Mouse (Mus musculus) B cell, adult 2 months (primary cell): Measurements from ENCODE around the gene Wnt11.

Source experiments
- DNase-seq, 2 experiments: peaks; one replicate each; pipeline ENCODE4 v3.0.0; 2022

Gene Wnt11

GRCm38 (mm10) chr7:98831290-98831689, 3.6 kb upstream of the Wnt11 start:
- no peak for DNase-seq

GRCm38 (mm10) chr7:98835519-98836441, 868 bp downstream of the Wnt11 start:
- DNase-seq, result peak; percentile 22 to 44

DNA sequence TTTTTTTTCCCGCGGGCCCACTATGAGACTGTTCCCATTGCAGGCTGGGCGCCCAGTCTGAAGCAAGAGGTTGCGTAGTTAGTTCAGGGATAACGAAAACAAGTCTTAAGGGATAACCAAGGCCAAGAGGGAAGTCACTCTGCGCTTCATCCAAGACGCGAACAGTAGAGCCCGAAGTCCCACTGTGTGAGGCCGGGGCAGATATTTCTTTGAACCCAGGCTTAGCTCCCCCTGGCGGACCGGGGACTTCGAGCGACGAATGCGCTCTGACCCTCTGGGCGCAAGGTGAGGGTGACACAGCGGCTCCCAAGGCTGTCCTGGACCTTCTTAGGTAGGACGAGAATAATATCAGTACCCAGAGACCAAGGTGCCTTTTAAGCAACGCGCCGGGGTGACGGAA, 1.7 kb downstream of the Wnt11 start:
- peak; percentile 87 to 89 for DNase-seq

- peak; percentile 71 for DNase-seq
These were observed 3.0 kb downstream of the Wnt11 start for GRCm38 (mm10) chr7:98837901-98838300.

GRCm38 (mm10) chr7:98838729-98839141, 3.8 kb downstream of the Wnt11 start:
- peak; percentile 46 for DNase-seq

- no peak for DNase-seq
These were observed 4.4 kb downstream of the Wnt11 start for GRCm38 (mm10) chr7:98839312-98839711.

DNA sequence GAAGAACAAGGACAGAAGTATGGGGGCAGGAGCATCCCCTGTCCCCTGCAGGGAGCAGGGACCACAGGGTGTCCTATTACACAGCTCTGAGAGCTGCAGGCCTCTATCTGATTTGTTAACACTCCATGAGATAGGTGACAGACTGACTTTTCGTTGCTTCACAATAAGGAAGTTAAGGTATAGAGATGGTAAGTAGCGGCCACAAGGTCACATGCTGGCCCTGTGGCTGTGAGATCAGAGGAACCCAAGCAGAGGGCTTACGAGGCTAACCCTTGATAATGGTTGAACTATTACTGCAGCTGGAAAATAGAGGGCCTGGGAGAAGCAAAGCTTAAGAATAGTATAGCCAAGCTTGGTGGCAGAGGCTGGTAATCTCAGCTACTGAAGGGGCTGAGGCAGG, 5.9 kb downstream of the Wnt11 start:
- DNase-seq, result no peak

DNA sequence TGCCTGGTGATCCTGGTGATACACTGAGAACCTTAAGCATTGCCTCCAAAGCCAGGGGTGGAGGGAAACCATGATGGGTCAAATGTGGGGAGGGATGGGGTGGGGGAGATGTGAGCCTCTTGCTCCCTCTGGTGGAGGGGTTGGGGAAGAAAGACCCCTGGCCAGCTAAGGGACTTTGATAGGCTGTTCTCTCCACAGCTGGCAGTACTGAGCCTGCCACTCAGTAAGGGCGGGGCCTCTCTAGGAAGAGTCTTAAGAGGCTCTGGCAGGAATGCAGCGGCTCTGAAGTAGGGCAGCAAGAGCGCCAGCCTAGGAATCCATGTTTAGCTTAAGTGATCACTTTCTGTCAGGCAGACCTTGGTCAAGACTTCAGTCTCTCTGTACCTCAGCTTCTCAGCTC, 6.9 kb downstream of the Wnt11 start:
- no peak for DNase-seq

GRCm38 (mm10) chr7:98842997-98843396, 8.1 kb downstream of the Wnt11 start:
- no peak for DNase-seq

DNA sequence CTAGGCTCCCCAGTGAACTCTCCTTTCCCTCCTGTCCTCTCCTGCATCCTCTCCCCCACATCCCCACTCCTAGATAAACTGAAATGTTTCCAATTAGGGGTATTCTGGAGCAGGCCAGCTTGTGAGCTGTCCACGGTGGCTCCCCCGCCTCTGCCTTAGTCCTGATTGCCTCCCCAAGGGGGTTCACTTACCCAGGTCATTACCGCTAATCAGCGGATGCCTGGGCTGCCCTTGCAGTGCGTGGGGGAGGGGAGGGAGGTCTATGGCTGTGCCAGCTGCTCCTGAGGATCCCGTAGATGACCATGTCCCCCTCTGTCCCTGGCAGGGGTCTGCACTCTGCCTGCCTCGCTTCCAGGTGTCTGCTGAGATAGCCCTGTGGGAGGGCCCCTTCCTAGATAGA, 8.7 kb downstream of the Wnt11 start:
- no peak for DNase-seq

GRCm38 (mm10) chr7:98848899-98849640, 14.2 kb downstream of the Wnt11 start:
- no peak for DNase-seq

- DNase-seq, result no peak
These were observed 15.5 kb downstream of the Wnt11 start for GRCm38 (mm10) chr7:98850388-98850787.

- DNase-seq, result no peak
These were observed 16.3 kb downstream of the Wnt11 start for GRCm38 (mm10) chr7:98851220-98851619.

DNA sequence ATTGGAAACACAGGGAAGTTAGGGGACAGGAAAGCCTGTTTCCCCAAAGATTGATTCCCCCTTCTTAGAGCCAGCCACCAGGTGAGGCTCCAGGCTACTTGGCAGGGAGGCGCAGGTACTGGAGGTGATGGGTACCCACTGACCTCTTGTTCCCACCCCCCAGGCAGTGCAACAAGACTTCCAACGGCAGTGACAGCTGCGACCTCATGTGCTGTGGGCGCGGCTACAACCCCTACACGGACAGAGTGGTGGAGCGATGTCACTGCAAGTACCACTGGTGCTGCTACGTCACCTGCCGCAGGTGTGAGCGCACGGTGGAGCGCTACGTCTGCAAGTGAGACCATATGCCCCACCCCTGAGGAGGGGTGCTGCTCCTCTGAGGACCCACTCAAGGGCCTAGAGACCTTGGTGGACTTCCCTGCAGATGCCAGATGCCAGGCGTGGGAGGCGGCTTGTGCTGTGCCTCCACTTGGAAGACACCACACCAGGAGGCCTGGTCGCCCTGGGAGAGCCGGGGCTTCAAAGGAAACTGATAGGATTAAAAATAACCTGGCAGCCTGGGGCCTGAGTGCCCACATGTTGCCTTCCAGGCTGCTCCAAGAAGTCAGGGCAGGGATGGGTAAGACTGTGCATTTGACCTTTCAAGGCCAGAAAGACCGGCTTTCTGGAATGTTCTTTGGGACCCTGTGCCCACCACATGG, 18.2 kb downstream of the Wnt11 start:
- DNase-seq, result no peak

DNA sequence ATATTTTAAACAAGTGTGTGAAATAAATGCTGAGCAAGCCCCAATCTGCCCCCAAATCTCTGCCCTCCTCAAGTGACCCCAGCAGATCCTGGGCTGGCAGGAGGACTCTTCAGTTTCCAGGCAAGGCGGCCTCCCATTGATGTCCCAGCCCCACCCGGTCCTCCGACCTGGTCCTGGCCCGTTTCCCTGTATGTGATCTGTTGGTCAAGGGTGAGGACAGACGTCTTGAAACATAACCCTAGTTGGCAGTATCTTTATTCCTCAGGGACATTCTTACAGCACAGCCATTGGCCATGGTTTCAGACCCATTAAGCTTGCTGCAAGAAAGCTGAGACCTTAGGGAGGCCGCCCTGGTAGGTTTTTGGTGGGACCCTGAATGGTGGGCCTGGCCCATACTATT, 18.9 kb downstream of the Wnt11 start:
- DNase-seq, result no peak

- no peak for DNase-seq
These were observed 20.5 kb downstream of the Wnt11 start for GRCm38 (mm10) chr7:98855388-98855787.

DNA sequence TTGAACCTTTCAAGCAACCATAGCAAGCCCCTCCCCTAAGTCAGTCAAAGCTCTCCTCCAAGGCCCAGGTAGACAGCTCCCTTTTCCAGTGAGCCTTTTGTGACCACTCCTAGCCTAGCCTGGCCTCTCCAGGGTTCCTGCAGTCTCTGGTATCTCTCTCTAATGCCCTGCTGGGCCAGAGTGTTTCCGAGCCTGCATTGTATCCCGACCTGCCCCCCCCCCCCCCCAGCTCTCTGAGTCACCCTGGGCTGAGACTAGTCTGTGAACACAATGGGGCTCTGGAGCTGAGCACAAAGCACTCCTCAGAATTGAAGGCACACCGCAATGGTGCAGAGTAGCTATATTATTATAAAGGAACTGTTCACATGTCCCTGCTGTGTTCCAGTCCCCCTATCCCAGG, 21.2 kb downstream of the Wnt11 start:
- no peak for DNase-seq

DNA sequence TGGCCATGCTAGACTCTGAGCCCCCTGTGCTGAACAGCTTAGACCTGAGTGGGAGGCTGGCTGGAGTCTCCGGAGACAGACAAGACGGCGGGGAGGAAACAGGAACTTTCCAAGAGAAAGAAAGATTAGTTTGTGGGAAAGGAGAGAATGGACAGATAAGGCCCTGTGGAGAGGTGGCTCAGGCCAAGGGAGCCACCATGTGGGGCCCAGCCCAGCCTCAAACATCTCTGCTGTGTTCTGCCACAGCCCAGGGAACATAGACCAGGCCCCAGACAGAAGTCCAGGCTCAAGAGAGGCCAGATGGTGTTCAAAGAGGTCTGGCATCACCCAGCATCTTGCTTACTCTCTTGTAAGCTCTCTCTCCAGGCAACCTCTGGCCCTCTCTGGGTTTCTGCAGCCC, 22.2 kb downstream of the Wnt11 start:
- DNase-seq, result no peak

DNA sequence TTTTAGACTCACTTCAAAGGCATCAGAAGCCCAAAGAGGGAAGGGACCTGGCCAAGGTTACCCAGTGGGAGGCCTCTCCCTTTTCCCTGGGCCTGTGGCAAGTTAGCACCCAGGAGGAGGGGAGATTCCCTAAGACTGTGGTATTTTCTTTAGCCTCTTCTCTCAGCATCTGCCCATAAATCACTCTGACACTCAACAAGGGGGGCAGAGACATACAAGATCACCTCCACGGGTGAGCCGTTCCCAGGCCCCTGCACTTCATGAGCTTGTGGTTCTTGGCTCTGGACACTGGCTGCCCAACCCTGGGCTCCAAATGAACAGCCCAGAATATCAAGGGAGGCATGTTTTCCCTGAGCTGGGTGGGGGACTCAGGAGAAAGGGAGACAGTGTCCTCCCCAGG, 26.1 kb downstream of the Wnt11 start:
- DNase-seq, result no peak

DNA sequence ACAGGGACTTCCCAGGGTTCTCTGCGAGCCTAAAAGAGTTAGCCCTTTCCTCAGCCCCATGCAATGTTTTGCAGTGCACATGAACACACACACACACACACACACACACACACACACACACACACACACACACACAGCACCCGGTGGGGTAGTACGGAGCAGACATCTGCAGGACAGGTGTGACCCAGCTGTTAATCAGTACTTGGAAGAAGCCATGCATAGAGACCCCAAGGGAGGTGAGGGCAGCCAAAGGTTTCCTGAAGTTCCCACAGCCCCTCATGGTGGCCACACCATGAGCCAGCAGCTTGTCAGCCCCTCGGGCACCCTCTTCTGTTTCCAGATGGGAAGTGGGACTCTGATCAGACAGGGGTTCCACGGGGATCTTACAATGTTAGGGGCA, 28.1 kb downstream of the Wnt11 start:
- DNase-seq, result no peak

- DNase-seq, result no peak
These were observed 29.2 kb downstream of the Wnt11 start for GRCm38 (mm10) chr7:98863969-98864718.

DNA sequence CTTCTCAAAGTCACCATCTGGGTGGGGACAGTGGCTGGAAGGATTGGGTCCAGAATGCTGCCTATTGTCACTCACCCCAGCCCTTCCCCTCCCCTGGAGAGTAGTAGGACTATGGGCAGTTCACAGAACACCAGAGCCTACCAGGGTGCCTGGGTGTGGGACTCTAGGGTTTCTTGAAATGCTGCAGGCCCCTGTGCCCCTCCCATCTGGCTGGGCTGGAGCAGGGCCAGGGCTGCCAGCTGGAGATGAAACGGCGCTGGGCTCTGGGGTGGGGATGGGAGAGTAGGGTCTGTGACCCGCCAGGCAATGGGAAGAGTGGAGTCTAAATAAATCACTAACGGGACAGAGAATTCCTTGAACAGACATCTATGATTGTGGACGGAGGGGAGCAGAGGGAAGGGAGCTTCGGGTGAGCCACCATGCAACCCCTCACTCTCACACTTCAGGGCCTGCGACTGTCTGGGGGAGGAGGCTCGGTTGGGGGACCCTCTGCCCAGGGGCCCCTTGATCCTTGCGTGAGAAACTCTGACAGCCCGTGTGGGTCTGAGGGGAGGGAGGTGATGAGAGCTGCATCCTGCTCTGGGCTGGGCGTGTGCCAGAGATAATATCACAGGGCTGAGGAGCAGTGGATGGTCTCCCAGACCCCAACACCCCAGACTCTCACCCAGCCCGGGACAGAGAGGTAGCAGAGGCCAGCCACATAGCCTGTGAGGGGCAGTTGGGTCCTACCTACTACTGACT, 32.3 kb downstream of the Wnt11 start:
- no peak for DNase-seq
